Mouse (Mus musculus): ENCODE results near the gene Gmfb. TPM values are rescaled to one million over a fixed set of nuclear protein-coding genes. Genes with fewer than 3 reads are reported as not detected.
A peak's percentile ranks its signal among the peaks of the same experiment; 100 is the strongest.

The Gmfb gene
- total RNA-seq, 2 experiments from 2014 or later = 19.4 to 20.8 TPM

- no peak for TF ChIP-seq CTCF (IDR thresholded peaks at IDR 0.05)
- intact Hi-C loops (cut with DNase I) = no loop called here
Observed at GRCm38 (mm10) chr14:46760355-46761029, 61.5 kb downstream of the Gmfb start, which contains the start of gene Cdkn3. Gene Cdkn3 (plus strand): TSS chr14:46760541.

GRCm38 (mm10) chr14:46759970-46760354 lies 62.1 kb downstream of the Gmfb start:
- no peak for TF ChIP-seq CTCF (IDR thresholded peaks at IDR 0.05)
- Histone ChIP-seq H3K27ac (no peak overlapping the region), H3K4me3 (peak overlapping the region; percentile 92)
- DNase-seq = no peak
- intact Hi-C loops (cut with DNase I) = no loop called here

More at GRCm38 (mm10) chr14:46760355-46761029, 61.5 kb downstream of the Gmfb start, which contains the start of gene Cdkn3:
- peak within 1 kb of the TSS; percentile 92 for H3K4me3 ChIP-seq
- H3K27ac ChIP-seq = peak within 1 kb of the TSS; percentile 40
- DNase-seq = peak; percentile 94

Other genes with a start within 250 kb of the Gmfb start
- not detected for gene Cdkn3, start 61.7 kb downstream of the Gmfb start, total RNA-seq (2021)
- gene Cnih1, start 33.8 kb downstream of the Gmfb start, total RNA-seq (2021) = 10 to 100 TPM; 54.7 to 55.2 TPM
- gene Cgrrf1, start 9.9 kb upstream of the Gmfb start, total RNA-seq (2021) = 10 to 100 TPM; 53.0 to 58.9 TPM
- 10 to 100 TPM; 50.6 to 52.6 TPM for gene Samd4, start 60.6 kb upstream of the Gmfb start, total RNA-seq (2021)